Mouse (Mus musculus): Measurements from ENCODE around the gene Tmem72.

The Tmem72 gene

DNA sequence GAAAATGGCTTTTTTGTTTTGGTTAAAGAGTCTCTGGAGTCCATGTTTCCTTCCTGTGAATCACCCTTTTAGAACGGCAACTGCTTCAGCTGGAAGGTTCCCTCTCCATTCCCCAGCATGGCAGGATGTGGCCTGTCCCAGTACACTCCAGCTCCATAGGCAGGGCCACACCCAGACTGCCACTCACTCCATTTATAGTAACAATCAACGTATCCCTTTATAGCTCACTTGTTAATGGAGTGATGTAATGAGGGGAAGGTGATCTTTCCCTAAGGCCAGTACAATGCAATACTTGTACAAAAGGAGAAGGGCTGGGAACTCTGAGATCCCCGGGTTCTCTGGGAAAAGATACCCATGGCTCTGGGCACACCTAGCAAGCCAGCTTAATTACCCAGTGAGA is 72.4 kb downstream of the Tmem72 start:
- DNase-seq: no peak

- no peak for DNase-seq
These were observed 72.8 kb downstream of the Tmem72 start for GRCm38 (mm10) chr6:116643881-116644280.

GRCm38 (mm10) chr6:116642942-116643341 is 73.8 kb downstream of the Tmem72 start:
- no peak for DNase-seq

DNA sequence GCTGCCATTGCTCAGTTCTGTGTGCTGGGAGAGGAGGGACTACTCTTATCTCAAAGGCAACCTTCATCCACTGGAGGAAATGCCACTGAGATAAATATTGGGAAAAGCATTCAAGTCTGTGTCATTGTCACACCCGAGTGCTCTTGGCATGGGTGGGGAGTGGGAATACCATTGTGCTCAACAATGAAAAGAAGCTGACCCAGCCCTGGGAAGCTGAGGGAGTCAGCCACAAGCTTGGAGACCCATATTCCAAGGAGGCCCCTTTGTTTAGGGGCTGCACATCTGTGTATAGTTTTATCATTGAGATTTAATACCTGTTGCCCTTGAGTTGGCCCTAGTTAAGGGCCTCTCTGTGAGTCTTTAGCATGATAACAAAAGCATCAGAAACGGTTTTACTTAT is 77.0 kb downstream of the Tmem72 start:
- no peak for DNase-seq

GRCm38 (mm10) chr6:116638871-116639270 is 77.8 kb downstream of the Tmem72 start:
- no peak for DNase-seq

GRCm38 (mm10) chr6:116637496-116637895 is 79.2 kb downstream of the Tmem72 start:
- no peak for DNase-seq

DNA sequence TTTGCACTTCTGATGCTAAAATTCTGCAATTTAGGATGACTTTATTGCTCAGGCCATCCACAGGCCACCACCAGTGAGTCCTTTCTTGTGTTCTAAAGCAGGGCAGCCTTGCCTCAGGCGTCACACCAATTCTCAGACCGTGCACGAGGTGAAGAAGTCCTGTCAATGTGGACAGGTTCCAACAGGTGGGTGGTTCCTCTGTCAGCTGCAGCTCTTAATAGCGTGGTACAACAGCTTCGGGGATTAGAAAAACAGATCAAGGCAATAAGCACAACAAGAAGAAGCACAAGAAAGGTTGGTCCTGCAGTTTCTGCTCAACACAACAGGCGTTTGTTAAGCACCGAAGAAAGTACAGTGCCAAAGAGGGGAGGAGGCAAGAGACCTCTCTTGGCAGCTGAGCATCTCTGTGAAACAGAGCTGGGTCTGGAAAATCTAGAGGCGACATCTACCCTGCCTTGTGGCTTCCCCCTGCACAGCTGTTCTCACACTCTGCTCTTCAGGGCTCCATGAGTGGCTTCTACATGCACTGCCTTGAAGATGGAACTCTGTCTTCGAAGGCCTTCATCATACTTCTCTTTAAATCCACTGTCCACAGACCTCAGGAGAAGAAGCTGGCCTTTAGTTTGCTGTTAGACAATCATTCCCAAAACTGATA is 80.0 kb downstream of the Tmem72 start:
- DNase-seq: no peak

GRCm38 (mm10) chr6:116635251-116636180 is 81.2 kb downstream of the Tmem72 start:
- peak; percentile 89 for DNase-seq

DNA sequence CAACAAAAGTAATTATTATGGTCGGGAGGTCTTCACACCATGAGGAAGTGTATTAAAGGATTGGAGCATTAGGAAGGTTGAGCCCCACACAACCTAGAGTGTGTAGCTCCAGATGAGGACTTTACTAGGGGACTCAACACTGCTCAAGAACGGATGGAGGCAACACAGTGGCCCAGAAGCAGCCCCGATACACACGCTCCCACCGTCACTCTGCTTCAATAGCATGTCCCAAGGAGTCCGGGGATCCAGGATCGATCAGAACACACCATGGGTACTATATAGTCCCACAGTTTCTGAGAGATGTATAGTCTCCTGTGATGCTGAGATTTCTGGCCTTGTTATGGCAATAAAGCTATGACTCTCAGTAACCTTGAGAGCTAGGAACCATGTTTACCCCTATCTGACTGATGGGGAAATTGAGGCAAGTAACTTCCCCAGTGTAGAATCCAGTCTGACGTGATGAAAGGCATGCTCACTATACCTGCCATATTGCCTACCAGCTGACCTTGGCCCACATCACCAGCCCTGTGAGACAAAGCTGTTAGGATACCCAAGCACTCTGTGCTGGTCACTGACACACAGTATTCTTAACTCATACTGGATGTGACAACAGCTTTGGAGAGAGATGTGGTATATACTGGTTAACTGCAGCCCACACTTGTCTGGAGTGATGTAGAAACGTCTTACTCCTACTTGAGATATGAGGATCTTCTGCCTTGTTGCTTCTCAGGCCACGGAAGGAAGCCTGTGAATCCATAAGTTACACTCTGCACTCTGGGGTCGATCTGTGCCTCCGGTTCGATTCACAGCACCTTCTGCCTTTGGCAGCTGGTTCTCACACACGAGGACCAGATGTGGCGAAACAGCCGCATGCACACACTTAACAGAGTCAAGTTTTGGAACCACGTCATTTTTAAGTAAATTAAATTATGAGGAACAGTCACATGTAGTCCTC is 82.7 kb downstream of the Tmem72 start:
- no peak for DNase-seq

DNA sequence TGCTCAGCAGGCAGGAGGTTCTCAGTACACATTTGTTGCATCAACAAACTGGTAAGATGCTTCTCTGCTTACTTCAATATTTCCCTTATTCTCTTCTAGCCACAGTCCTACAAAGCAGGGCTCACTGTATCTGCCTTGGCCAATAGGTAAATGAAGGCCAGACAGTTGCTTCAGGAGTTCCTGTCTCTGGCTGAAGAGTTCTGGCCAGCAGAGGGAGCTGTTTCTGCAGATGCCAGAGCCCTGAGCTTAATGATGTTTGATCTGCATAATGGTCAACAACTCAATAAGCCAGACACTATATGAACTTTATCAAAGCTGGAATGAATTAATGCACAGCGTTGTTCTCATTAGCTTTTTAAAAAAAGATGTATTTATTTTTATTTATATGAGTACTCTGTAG is 84.6 kb downstream of the Tmem72 start:
- DNase-seq: peak; percentile 75

DNA sequence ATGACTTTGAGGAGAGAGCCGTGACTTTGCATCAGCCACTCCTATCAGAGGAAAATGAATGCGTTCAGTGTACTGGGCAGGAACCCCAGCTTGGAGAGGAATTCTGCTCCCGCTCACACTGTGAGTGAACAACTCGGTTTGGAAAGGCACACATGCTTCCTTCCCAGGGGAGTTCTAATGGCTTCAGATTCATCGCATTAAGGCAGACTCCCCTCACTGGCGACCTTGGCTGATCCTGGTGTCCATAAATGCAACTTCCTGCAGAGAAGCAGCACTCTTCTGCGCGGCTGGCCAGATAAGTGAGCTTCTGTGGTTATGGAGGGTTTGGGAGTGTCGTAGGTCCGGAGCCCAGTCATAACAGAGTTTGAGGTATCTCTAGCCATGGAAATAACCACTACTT is 86.9 kb downstream of the Tmem72 start:
- DNase-seq: no peak
